Mouse (Mus musculus): ENCODE data around the gene Ttll5.

The Ttll5 gene

GRCm38 (mm10) chr12:86064796-86065195 is 240.3 kb downstream of the Ttll5 start:
- no peak for DNase-seq

GRCm38 (mm10) chr12:86071432-86071831 is 247.0 kb downstream of the Ttll5 start:
- no peak for DNase-seq

GRCm38 (mm10) chr12:86074681-86075080 is 250.2 kb downstream of the Ttll5 start:
- DNase-seq = no peak

GRCm38 (mm10) chr12:86075358-86075757 is 250.9 kb downstream of the Ttll5 start:
- no peak for DNase-seq

- peak; percentile 41 to 64 for DNase-seq
These were observed 252.0 kb downstream of the Ttll5 start for GRCm38 (mm10) chr12:86076321-86076901.

- no peak for DNase-seq
These were observed 252.9 kb downstream of the Ttll5 start for GRCm38 (mm10) chr12:86077322-86077721.

- no peak for DNase-seq
These were observed 253.3 kb downstream of the Ttll5 start for GRCm38 (mm10) chr12:86077736-86078135.

GRCm38 (mm10) chr12:86078176-86078552 is 253.7 kb downstream of the Ttll5 start:
- DNase-seq = no peak

GRCm38 (mm10) chr12:86078553-86079201 is 254.2 kb downstream of the Ttll5 start, which contains the start of gene Tgfb3:
Gene Tgfb3, minus strand, starts transcription at chr12:86079041.
- peak; percentile 23 to 57 for DNase-seq

- peak; percentile 93 to 94 for DNase-seq
These were observed 254.8 kb downstream of the Ttll5 start for GRCm38 (mm10) chr12:86079202-86079667.

- DNase-seq = peak; percentile 91 to 93
These were observed 258.1 kb downstream of the Ttll5 start, which contains the start of gene Ift43 for GRCm38 (mm10) chr12:86082481-86083012. Gene Ift43, plus strand, starts transcription at chr12:86082541.

- peak in 1 of 2 experiments; percentile 24 for DNase-seq
These were observed 261.4 kb downstream of the Ttll5 start for GRCm38 (mm10) chr12:86085873-86086272.

- peak in 1 of 2 experiments; percentile 27 for DNase-seq
These were observed 262.1 kb downstream of the Ttll5 start for GRCm38 (mm10) chr12:86086550-86086949.

GRCm38 (mm10) chr12:86088042-86088441 is 263.6 kb downstream of the Ttll5 start:
- peak; percentile 59 to 81 for DNase-seq

GRCm38 (mm10) chr12:86090764-86091163 is 266.3 kb downstream of the Ttll5 start:
- DNase-seq = peak in 1 of 2 experiments; percentile 30

- DNase-seq = peak; percentile 37 to 70
These were observed 267.2 kb downstream of the Ttll5 start for GRCm38 (mm10) chr12:86091601-86092132.

- DNase-seq = no peak
These were observed 269.6 kb downstream of the Ttll5 start for GRCm38 (mm10) chr12:86094075-86094474.

GRCm38 (mm10) chr12:86095806-86096205 is 271.3 kb downstream of the Ttll5 start:
- no peak for DNase-seq

GRCm38 (mm10) chr12:86097781-86098180 is 273.3 kb downstream of the Ttll5 start:
- no peak for DNase-seq

GRCm38 (mm10) chr12:86100711-86101110 is 276.3 kb downstream of the Ttll5 start:
- DNase-seq = peak in 1 of 2 experiments; percentile 25

- DNase-seq = peak; percentile 70 to 85
These were observed 278.2 kb downstream of the Ttll5 start for GRCm38 (mm10) chr12:86102686-86103085.

GRCm38 (mm10) chr12:86103391-86103790 is 278.9 kb downstream of the Ttll5 start:
- DNase-seq = peak in 1 of 2 experiments; percentile 59

- DNase-seq = peak; percentile 43 to 70
These were observed 279.4 kb downstream of the Ttll5 start for GRCm38 (mm10) chr12:86103852-86104251.

GRCm38 (mm10) chr12:86104297-86104696 is 279.8 kb downstream of the Ttll5 start:
- peak; percentile 45 to 60 for DNase-seq
